Mouse (Mus musculus): ENCODE results near the gene Nfam1.

The Nfam1 gene

DNA sequence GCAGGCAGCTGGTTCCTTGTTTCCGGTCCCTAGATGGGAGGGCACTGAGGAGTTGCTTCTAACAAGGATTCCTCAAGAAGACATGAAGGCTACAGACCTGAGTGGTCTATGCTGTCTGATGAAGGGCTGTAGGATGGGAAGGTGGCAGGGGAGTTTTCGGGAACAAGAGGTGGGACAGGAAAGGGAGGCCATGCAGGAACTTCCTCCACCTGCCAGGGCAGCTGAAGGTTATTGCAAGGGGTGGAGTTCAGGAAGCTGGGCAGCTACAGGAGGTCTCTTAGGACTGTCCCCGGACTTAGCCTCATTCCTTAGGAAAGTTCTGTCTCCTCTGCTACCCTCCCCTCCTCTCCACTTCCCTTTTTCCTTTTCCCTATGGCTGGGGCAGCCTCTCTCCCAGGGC, 5.7 kb upstream of the Nfam1 start:
- DNase-seq (ENCODE audit: low read depth, low spot score), result no peak

DNA sequence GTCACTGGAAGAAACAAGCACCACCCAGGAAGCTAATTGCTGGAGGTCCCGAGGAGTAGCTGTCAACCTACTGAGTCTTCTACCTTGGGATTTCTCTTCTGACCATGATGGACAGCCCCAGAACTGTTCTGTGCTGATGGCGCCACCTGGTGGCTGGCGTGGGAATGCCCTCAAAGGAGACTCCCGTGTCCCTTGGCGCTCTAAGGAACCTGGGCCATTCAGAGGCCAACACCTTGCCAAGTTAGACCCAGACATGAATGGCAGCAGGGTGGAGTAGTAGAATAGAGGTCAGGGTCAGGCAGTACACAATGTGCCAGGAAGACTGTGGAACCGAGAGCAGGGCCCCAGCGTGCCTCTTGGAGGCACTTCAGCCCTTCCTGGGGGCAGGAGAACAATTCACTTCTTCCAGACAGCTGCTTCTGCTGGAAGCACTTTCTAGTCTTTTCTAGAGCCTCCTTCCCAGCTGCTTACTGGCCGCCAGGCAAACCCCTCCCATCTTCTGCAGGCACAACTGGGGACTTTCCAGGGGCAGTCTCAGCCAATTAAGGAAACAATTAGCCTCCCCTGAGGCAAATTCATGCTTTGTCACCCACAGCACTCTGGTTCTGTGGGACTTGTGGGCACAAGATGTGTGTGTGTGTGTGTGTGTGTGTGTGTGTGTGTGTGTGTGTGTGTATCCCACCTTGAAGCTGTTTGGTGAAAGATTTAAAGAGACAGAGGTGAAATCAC, 4.8 kb upstream of the Nfam1 start:
- DNase-seq (ENCODE audit: low read depth, low spot score), result peak; percentile 60

DNA sequence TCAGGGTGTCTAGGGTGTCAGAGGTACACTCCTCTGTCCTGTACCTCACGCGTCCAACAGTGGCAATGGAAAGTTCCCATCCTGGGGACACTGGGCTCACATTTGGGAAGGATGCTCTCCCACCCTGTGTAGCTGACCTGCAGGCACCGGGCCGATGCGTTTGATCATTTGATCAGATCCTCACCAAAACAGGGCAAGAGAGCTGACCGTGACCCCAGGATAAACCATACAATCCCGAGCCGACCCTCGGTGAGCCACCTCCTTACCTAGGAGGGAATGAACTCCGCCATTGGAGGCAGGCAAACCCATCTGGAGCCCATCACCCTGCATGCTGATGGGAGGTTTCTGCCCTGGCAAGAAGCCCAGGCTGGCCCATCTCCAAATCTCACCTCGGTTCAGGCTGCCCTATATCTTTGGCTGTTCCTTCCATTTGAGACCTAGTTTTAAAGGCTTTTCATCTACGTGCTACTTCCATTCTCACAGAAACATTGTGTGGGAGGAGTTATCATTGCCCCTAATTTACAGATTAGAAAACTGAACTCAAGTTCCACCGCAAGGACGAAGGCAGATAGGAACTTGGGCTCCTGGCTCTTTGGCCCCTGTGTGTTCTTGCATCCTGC, 3.9 kb upstream of the Nfam1 start:
- no peak for DNase-seq (ENCODE audit: low read depth, low spot score)

DNA sequence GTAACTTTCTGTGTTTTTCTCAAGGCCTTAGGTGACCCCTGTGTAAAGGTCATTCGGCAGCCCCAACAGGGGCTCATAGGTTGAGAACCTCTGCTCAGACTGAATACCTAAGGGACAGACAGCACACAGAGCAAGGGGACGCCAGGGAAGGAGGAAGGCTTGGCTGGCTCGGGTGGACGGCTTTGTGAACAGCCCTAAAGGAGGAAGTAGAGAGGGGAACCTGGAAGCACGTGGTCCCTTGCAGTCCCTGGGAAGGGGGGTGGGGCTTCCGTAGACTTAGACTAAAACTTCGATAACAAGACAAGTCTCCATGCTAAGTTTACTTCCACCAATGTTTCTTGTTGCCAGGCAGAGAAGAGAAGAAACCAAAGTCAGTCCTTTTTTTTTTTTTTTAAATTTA, 3.0 kb upstream of the Nfam1 start:
- peak; percentile 44 for DNase-seq (ENCODE audit: low read depth, low spot score)

DNA sequence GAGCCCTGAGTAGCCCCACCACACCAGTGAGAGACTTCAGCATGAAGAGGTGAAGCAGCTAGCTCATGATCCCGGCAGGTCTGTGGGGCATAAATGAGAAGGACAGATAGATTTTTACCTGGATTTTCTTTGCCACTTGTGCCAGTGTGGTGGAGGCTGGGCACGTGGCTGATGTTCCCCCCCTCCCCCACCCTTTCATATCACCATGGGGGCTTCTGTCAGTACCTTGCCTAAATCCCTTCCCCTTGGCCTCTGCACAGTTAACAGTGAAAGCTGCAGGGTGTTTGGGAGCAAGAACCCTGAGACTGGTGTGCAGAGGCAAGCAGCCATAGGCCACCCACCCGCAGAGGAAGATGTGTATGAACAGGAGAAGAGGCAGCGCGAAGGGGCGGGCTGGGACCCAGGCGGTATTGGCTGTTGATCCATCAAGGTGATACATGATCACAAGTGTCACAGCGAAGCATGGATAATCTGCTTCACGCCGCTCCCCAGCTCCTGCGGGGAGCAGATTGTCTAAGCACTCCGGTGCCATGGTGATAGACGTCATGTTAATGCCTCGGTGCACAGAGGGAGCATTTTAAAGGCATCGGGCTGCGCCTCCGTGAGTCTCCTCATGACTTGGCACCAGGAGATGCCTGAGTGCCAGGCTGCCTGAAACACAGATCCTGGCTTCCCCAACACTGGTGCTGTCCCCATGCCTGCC, 1.3 kb upstream of the Nfam1 start:
- DNase-seq (ENCODE audit: low read depth, low spot score), result no peak

DNA sequence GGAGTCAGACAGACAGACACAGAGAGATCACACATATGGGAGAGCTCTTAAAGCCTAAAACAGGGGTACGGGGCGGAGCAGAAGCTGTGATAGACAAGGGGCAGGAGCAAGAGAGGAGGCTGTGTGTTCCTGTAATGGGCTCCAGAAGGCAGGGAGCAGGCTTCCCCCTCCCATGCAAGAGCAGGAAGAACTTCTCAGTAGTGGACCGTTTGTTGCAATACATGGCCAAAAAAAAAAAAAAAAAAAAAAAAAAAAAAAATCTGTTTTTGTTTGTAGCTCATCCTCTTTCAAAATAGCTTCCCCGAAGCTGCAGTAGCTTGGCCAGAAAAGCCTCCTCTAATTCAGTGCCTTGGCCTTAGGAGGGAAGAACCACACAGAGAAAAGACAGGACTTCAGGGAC, 2.2 kb downstream of the Nfam1 start:
- DNase-seq (ENCODE audit: low read depth, low spot score), result peak; percentile 17

DNA sequence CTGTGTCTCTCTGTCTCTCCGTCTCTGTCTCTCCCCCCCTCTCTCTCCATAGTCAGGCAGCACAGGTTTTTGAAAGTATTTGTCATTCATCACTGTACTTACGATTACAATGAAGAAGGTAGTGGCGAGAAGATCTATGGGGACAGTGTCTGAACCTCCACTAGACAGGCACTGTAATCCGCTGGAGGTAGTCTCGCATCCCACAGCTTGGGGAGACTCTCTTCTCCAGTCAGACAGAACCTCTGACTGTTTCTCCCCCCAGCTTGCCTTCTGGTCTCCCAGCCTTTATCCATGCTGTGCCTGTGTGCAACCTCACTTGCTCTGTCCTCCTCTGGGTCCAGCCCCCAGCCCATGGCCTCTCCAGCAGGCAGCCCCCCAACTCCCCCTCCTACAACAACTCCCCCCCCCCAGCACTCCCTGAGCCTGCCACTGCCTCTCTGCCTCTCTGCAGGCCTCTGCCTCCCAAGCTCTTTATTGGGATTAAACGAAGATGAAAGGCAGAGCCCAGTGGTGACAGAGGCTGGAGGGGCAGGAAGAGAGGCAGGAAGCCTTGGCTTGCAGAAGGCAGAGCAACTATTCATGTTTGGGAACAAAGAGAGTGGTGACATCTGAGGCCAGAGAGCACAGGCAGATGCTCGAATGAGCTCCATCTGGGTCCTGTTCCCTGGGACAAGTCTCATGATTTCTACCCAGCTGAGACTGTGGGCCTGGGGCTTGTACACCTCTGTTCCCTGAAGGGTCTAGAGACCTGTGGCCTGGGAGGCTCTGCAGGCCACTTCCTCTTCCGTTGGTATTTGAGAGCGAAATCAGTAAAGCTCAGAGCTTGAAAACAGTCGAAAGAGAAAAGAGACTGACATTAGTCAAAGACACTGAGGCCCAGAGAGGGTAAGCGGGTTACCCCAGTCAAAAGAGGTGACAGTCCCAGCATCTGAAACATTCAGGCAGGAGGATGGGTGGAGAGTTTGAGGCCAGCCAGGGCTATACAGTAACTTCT, 3.1 kb downstream of the Nfam1 start:
- DNase-seq (ENCODE audit: low read depth, low spot score), result no peak

DNA sequence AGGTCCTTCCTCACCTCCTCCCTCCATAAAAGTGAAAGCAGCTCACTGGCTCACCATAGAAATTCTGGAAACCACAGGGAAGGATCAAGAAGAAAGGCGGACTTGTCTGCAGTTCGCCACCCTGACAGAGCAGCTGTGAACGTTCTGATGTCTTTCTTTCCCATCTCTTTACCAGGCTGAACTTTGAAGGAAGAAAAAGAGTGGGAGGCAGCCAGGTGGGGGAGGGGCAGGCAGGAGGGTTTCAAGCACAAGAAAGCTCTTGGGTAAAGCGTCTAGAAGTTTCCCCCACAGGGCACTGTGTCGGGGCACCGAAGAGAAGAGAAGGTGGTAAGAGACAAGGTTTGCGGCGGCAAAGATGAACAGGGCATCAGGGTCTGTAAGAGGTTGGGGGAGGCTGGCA, 7.0 kb downstream of the Nfam1 start:
- no peak for DNase-seq (ENCODE audit: low read depth, low spot score)

DNA sequence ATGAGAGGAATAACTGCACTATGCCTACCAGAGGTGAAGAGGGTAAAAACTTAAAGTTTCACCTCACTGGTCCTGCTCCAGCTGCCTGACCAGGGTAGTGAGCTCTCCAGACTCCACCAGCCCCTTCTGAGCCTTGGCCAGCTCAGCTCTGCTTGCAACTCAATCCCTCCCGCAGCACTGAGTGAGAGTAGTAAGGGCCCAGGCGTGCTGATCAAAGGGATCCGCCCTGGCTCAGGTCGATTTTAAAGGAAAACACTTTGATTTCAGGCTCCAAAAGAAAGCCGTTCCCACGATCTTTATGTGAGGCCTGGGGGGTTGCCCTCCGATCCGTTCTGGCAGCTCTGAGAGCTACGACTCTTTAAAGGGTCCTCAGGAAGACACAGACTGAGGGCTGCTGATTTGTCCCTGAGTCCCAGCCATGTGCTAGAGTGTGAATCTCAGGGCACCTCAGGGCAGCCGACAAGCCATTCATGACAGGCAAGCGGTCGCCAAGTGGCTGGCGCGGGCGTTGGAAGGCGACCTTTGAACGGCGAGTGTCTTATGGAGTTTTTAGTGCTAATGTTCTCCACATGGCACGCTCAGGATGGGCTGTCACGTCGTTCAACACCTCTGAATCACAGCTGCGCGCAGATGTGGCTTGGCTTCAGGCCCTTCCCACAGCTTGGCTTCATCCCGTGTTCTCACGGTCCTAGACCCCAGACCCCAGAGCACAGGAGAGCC, 7.9 kb downstream of the Nfam1 start:
- DNase-seq (ENCODE audit: low read depth, low spot score), result no peak

DNA sequence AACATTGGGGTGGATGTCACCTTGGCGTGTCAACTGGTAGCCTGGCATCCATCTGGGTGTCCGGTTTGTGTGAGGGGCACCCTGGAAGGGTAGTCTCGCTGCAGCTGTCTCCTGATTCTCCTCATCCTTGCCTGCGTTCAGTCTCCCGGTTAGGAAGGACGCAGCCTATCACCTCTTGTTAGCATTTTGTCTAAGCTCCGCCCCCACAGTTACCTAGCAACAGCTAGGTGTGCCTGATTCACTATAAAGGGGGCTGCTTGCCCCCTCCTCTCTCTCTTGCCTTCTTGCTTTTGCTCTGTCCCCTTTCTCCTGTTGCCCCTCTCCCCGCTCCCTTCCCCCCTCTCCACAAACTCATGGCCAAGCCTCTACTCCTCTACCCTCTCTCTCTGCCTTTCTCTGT, 10.2 kb downstream of the Nfam1 start:
- no peak for DNase-seq (ENCODE audit: low read depth, low spot score)

DNA sequence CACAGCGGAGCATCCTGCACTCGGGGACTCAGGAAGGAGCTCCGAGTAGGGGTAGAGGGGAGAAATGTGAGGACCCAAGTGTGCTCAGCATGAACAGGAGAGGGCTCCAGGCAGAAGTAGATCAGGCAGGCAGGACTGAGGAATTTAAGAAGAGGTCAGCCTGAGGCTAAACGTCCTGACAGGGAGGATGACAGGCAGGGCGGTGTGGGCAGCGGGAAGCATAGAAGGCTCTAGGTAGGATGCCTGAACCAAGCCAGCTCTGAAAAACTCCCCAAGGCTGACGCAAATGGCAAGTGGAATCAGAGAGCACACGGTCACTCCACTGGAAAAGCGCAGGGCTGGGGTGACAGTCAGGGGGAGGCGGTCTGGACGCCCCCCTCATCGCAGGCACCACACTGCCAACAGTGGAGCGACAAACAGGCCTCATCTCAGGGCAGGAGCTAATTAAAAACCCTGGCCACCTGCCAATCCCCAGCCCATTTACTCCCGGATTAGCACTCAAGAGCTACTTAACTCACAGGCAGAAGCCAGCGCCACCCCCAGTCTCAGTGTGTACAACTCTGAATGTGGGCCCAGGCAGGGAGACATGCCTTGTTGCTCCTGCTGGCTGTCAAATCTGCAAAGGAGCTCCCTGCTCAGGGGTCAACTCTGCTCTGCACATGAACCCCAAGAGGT, 22.0 kb downstream of the Nfam1 start:
- DNase-seq (ENCODE audit: low read depth, low spot score), result no peak

DNA sequence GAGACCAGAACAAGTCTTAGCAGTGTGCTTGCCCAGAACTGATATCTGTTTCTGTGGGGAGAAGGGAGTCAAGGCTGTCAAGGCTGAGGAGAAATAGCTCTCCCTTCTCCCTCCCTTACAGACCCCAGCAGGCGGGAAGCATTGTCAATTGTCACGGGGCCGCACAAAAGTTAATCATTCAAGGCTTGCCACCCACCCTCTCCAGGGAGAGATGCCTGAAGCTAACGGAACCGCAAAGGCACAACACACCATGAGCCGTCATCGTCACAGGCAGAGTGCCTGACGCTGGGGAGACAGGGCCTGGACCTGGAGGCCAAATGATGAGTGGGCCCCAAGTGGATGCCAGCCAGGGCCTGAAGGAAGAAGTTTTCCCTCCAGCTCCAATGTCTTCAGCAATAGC, 22.7 kb downstream of the Nfam1 start:
- no peak for DNase-seq (ENCODE audit: low read depth, low spot score)

DNA sequence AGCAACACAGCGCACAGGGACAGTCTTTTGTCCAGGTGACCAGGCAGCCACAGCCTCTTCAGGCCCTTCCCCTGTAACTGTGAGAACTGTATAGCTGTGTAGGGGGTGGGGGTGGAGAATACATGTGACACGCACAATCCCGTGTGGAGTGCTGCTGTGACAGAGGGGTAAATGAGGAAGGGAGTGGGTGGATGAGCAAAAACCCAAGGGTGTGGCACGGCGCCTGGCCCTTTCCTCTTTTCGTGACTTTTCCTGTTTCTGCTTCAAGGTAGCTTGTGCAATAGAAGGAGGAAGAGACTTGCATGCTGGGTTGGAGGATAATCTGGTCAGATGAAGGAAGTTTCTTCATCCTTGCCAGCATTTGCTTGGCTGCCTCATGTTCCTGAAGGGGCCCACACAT, 23.6 kb downstream of the Nfam1 start:
- DNase-seq (ENCODE audit: low read depth, low spot score), result peak; percentile 34

DNA sequence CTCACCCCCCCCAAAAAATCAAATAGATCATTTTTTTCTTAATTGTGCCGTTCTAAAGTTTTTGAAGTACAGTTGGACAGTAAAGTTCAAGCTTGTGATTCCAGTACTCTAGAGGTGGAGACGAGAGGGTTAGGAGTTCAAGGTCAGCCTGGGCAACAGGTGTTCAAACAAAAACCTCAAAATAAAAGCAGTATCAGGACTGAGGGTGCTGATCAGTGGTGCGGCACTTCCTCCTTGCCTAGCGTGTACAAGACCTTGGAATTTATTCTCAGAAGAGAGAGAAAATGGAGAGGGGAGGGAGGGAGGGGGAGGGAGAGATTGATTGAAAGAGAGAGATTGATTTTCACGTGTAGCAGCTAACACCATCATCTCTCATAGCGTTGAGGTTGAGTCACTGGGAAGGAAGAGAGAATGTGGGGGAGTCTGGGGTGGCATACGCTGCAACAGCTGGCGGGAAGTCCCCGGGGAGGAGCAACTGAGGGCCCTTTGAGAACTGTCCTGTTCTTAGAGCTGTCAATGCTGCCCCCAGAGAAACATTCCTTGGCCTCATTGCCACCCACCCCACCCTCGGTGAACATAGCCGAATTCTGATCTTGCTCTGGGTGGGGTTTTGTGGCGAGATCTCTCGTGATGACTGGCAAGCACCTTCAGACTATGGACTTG, 24.2 kb downstream of the Nfam1 start:
- DNase-seq (ENCODE audit: low read depth, low spot score), result no peak

DNA sequence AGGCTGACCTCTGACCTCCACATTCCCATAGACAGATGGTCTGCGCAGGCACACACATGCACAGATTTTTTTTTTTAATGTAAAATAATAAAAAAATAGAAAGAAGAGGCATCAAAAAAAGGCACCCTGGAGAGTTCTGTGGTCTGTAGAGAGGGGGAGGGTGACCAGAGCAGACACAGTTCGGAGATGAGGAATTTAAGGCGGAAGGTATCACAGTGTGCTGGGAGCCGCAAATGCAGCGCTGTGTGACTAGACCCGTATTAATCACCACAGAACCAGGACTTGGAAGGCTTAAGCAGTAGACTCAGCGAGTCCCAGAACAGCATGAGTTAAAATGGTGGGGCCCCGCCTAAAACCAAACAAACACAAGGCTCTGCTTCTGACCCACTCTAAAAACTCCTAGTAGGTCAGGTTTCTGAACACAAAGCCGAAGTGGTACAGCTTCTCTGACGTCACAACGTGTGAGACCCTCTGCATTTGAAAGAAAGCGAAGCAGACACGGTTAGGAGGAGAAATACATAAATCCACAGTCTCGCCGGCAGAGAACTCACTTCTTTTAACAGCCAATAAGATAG, 25.7 kb downstream of the Nfam1 start:
- no peak for DNase-seq (ENCODE audit: low read depth, low spot score)

DNA sequence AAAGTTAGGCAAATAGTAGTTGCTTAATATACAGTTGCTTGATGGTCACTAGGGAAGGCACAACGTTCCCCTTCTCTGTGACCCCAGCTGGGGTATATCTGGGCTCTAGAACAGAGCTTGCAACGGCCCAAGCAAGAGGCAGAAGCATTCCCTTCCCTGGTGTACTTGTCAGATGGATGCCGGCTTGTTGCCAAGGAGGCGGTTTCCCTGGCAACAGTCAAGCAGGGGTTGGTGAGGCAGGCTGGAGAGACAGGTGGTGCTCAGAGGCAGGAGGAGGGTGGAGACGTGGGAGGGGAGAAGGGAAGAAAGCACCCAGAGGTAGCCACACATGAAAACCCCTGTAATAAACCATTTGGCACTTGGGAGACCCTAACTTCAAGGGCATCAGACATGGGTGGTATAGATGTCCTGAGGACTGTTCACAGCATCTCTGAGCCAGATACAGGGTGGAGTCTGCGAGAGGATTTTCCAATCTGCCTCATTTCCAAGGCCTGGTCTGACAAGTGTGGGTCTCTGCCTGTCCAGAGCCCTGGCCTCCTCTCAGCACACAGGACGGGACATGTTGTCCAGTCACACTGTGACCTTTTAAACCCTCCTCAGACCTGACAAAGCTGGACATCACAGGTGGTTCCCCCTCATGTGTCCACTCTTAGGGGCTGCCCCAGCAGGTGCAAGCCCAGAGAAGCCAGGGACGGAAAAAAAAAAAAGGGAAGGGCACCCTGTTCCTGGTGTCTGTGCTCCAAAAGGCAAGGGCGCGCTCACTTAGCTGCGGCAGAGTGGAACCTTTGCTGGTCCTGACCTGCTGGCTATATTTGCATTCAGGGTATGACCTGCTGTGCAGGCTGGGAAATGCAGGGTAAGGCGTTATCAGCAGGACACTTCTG, 30.2 kb downstream of the Nfam1 start:
- DNase-seq (ENCODE audit: low read depth, low spot score), result no peak

DNA sequence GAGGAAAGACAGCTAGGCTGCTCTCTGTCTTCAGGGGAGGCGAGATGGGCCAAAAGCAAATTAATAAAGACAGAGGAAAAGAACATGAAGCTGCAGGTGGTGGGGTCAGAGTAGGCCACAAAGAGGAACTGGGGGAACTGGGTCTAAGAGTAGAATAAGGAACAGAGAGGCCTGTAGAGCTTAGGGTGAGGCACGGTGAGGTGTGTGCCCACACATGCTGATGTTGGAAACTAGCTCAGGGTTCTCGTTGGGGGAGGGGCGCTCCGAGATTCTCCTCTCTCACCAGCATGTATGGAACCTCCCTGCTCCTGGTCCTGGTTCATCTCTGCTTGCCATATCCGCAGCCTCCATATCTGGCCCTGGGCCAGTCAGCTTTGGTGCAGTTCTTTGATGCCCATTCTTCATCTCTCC, 34.3 kb downstream of the Nfam1 start:
- DNase-seq (ENCODE audit: low read depth, low spot score), result no peak

DNA sequence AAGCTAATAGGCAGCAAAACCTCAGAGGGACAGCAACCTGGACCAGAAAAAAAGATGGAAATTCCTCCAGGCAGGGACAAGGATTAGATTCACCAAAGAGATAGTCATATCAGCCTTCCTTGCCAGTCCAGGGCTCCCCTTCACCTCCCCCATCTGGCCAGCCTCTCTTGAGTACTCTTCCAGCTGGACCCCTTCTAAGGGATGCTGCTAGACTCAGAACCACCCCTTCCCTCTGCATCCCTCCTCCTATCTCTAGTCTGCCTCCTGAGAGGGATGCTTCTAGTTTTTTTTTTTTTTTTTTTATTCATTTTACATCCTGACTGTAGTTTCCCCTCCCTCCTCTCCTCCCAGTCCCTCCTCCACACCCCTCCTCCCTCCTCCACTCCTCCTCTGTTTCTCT, 36.7 kb downstream of the Nfam1 start:
- DNase-seq (ENCODE audit: low read depth, low spot score), result no peak

DNA sequence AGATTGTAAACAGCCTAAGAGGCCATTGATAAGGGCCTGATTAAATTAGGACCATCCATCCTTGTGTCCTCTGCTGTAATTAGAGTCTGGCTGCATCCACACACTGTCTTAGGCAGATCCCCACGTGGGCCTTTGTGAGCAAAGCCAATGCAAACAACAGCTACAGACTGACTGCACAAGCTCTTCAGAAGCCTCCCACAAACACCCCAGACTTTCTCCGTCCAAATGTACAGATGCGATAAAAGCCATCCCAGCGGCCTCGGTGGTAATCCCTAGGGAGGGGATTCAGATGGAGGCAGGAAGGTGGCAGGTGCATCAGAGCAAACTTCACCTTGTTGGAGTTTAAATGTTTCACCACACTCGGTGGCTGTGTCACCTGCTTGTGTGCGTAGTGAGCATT, 37.9 kb downstream of the Nfam1 start:
- DNase-seq (ENCODE audit: low read depth, low spot score), result no peak

All from skeletal muscle tissue, adult 2 months (tissue).